Mouse (Mus musculus) bone marrow macrophage, adult 2 months (primary cell): Measurements from ENCODE around the gene BC004004. TPM values are rescaled to one million over a fixed set of nuclear protein-coding genes. Genes with fewer than 3 reads are reported as not detected.

Source experiments
- H3K27ac ChIP-seq: 2 replicates; pipeline ENCODE4 v1.5.1; 2012; ENCODE audit warnings: low read depth, low read length; ENCODE audit not compliant: insufficient read depth
- H3K4me1 ChIP-seq: 2 replicates; pipeline ENCODE4 v1.6.1; 2012; ENCODE audit warnings: low read length; ENCODE audit not compliant: control insufficient read depth, insufficient read depth
- H3K4me3 ChIP-seq: 2 replicates; pipeline ENCODE4 v1.5.1; 2012; ENCODE audit warnings: mild to moderate bottlenecking, low read length, moderate library complexity; ENCODE audit not compliant: insufficient read depth
- CTCF ChIP-seq: IDR thresholded peaks from 2 replicates; pipeline ENCODE4 v1.5.1; 2012; ENCODE audit warnings: low read depth, mild to moderate bottlenecking, low read length, moderate library complexity
- POLR2A ChIP-seq: IDR thresholded peaks from 2 replicates; pipeline ENCODE4 v1.6.1; 2012; ENCODE audit warnings: mild to moderate bottlenecking, low read depth, low read length, borderline replicate concordance
- polyA plus RNA-seq: library from polyadenylated mRNA; stranded (reverse); fragments of >200 nt; gene quantifications from 2 replicates; pipeline ENCODE4 v1.2.4, GENCODE M21; 2012; ENCODE audit not compliant: missing spikeins, insufficient read depth, insufficient read length

The BC004004 gene
- polyA plus RNA-seq, 1 experiment, result 105 TPM

GRCm38 (mm10) chr17:29332186-29332685 is 63.6 kb downstream of the BC004004 start:
- H3K4me1 ChIP-seq, result no peaks in the 10 kb centered on the region
- H3K27ac ChIP-seq, result no peak overlapping the region
- TF ChIP-seq POLR2A (no peak), CTCF (no peak)
- no peak overlapping the region for H3K4me3 ChIP-seq

- Histone ChIP-seq H3K4me3 (no peak overlapping the region), H3K27ac (no peak overlapping the region), H3K4me1 (no peaks in the 10 kb centered on the region)
- TF ChIP-seq POLR2A (no peak), CTCF (no peak)
Measured at GRCm38 (mm10) chr17:29336266-29336990, 67.8 kb downstream of the BC004004 start.

- H3K27ac ChIP-seq, result no peak overlapping the region
- peaks cover 8% of the 10 kb centered on the region; the same call in 1 of the 2 replicates for H3K4me1 ChIP-seq
Measured at GRCm38 (mm10) chr17:29337979-29338823, 69.6 kb downstream of the BC004004 start.

GRCm38 (mm10) chr17:29339170-29339768 is 70.7 kb downstream of the BC004004 start:
- H3K4me3 ChIP-seq, result no peak overlapping the region
- no peak overlapping the region for H3K27ac ChIP-seq
- H3K4me1 ChIP-seq, result peaks cover 8% of the 10 kb centered on the region; the same call in 1 of the 2 replicates
- TF ChIP-seq CTCF (no peak), POLR2A (no peak)

More at GRCm38 (mm10) chr17:29337979-29338823, 69.6 kb downstream of the BC004004 start:
- TF ChIP-seq POLR2A, result no peak
- no peak for TF ChIP-seq CTCF
- H3K4me3 ChIP-seq, result no peak overlapping the region

GRCm38 (mm10) chr17:29340406-29341261 is 72.0 kb downstream of the BC004004 start:
- H3K4me1 ChIP-seq, result peaks cover 8% of the 10 kb centered on the region; the same call in 1 of the 2 replicates
- no peak overlapping the region for H3K27ac ChIP-seq
- no peak overlapping the region for H3K4me3 ChIP-seq
- no peak for TF ChIP-seq CTCF
- TF ChIP-seq POLR2A, result no peak

GRCm38 (mm10) chr17:29341591-29342003 is 73.0 kb downstream of the BC004004 start:
- H3K4me3 ChIP-seq, result no peak overlapping the region
- TF ChIP-seq POLR2A, result no peak
- no peak for TF ChIP-seq CTCF
- H3K4me1 ChIP-seq, result peaks cover 18% of the 10 kb centered on the region
- peak overlapping the region; percentile 18; the same call in 1 of the 2 replicates for H3K27ac ChIP-seq

GRCm38 (mm10) chr17:29342010-29342910 is 73.7 kb downstream of the BC004004 start:
- peaks cover 18% of the 10 kb centered on the region for H3K4me1 ChIP-seq
- no peak overlapping the region for H3K27ac ChIP-seq
- H3K4me3 ChIP-seq, result no peak overlapping the region
- TF ChIP-seq POLR2A, result no peak
- no peak for TF ChIP-seq CTCF

- TF ChIP-seq CTCF, result no peak
- TF ChIP-seq POLR2A, result no peak
- peaks cover 20% of the 10 kb centered on the region for H3K4me1 ChIP-seq
- H3K27ac ChIP-seq, result no peak overlapping the region
- H3K4me3 ChIP-seq, result no peak overlapping the region
Measured at GRCm38 (mm10) chr17:29343241-29343640, 74.7 kb downstream of the BC004004 start.

GRCm38 (mm10) chr17:29345272-29345671 is 76.7 kb downstream of the BC004004 start:
- Histone ChIP-seq H3K4me3 (no peak overlapping the region), H3K4me1 (peaks cover 21% of the 10 kb centered on the region), H3K27ac (no peak overlapping the region)
- TF ChIP-seq POLR2A, result no peak
